Mouse (Mus musculus): ENCODE data around the gene Gsx1. TPM values are rescaled to one million over a fixed set of nuclear protein-coding genes. Genes with fewer than 3 reads are reported as not detected.

The Gsx1 gene
- 26.9 and 27.6 TPM in 2 replicates for polyA plus RNA-seq (2016; fragmentation: Nextera tagmentation; extraction: Ambion mirVana)

DNA sequence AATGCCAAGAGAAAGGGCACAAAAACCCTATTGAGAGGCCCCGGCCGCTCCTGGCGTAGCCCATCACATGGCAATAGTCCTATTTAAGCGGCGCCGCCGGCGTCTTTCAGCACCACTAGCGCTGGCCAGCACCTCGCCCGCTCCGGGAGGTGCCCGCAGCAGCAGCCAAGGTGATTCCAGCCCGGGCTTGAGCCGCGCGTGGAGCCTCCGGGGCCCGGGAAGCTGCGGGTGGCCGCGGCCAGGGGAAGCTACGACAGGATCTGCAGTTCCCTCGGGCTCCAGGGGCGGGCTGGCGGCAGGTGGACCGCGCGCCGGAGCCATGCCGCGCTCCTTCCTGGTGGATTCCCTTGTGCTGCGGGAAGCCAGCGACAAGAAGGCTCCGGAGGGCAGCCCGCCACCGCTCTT, at the start of gene Gsx1:
Gene Gsx1 (plus strand): TSS at position 126 of the 405 bp plus-strand sequence.
- Histone ChIP-seq H3K4me3 (peak within 1 kb of the TSS; percentile 51), H3K4me2 (replicated peaks) (peak within 1 kb of the TSS; percentile 77), H3K27ac (replicated peaks) (peak within 1 kb of the TSS; percentile 31; the same call in 1 of the 2 replicates), H3K9me3 (peaks cover 2% of the 10 kb centered on the region; the same call in 1 of the 2 replicates), H3K4me1 (peaks cover 35% of the 10 kb centered on the region), H3K27me3 (peaks cover 95% of the 10 kb centered on the region), H3K9ac (replicated peaks) (peak within 1 kb of the TSS; percentile 50), H3K36me3 (no peaks in the 10 kb centered on the region)
- under 1% methylated on average over 37 of the region's 37 CpGs for WGBS
- ATAC-seq (ENCODE audit: low FRiP score, low read depth) = peak; percentile 66

DNA sequence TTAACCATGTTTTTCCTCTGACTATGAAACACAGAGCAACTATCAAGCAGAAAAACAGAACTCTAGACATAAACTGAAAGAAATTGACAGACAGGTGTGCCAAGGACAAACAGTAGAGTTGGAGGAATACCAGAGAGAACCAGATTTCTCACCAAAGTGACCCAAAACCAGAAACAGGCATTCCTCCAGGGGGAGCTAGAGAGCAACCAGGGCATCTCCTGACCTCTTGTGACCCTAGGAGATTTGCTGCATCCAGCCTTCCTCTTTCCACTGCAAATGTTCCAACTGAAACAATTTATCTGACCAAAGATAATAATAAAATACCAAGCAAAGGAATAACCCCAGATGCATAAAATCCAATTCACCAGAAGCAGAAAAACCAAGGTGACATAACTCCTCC, 41.2 kb upstream of the Gsx1 start:
- H3K27me3 ChIP-seq = peaks cover 29% of the 10 kb centered on the region
- no peak overlapping the region for H3K4me2 ChIP-seq (replicated peaks)
- no peak overlapping the region for H3K27ac ChIP-seq (replicated peaks)
- no peak overlapping the region for H3K9ac ChIP-seq (replicated peaks)
- no peak for ATAC-seq (ENCODE audit: low FRiP score, low read depth)
- H3K4me3 ChIP-seq = no peak overlapping the region
- H3K4me1 ChIP-seq = no peaks in the 10 kb centered on the region
- H3K36me3 ChIP-seq = no peaks in the 10 kb centered on the region
- no peaks in the 10 kb centered on the region for H3K9me3 ChIP-seq

DNA sequence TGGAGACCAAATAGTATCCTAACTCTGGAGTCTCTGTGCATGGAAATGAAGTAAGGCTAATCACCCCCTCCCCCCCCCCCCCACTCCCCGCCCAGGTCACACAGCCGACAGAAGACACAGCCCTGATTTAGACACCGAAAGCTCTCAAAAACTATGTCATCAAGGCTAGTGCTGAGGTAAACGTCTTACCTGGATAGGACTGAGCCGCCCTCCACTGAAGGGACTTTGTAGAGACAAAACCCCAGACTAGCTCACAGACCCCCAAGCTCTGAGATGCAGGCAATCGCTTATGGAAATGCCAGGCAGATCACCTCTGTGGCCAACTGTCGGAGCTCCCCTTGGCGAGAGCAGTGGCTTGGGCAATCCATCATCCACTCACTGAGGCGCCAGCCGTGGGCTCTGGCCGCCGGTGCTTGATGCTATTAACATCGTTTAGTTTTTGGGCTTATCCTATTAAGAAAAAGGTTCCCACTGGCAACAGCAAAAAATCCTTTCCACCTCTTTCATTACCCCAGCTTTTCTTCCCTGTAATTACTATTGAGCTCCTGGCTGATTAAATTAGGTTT, 33.6 kb upstream of the Gsx1 start:
- H3K36me3 ChIP-seq = no peaks in the 10 kb centered on the region
- ATAC-seq (ENCODE audit: low FRiP score, low read depth) = no peak
- 5% methylated on average over 13 of the region's 13 CpGs for WGBS
- peaks cover 78% of the 10 kb centered on the region for H3K27me3 ChIP-seq
- H3K4me3 ChIP-seq = no peak overlapping the region
- H3K27ac ChIP-seq (replicated peaks) = peak overlapping the region; percentile 65
- peak overlapping the region; percentile 41 for H3K4me2 ChIP-seq (replicated peaks)
- no peak overlapping the region for H3K9ac ChIP-seq (replicated peaks)
- H3K9me3 ChIP-seq = no peaks in the 10 kb centered on the region
- peaks cover 27% of the 10 kb centered on the region for H3K4me1 ChIP-seq

DNA sequence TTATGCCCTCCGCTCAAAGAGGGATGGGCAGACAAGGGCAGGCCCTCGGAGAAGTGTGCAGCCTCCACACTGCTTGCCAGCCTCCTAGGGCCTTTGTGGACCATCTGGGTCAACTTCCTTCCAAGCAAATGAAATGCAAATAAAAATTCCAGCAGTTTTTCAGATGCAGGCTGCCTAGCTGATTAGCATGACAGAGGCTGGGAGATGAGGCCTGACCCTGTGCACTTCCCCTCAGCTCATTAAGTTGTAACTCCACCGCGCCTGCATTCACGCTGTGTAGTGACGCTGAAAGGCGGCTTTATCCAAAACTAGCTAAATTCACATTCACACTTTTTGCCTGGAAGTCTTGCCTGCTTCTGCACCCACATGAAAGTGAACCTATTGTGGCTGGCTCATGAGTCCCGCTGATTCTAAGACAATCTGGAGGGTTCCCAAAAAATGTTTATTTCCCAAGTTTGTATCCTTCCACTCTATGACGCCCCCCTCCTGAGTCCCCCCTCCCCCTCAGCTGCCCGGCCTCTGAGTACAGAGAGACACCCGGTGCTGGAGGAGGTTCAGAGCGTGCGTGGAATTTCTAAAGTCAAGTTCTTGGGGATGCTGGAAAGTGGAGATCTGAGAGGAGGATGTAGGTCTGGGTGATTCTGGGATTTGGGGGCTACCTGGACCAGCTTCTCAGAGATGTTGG, 32.9 kb upstream of the Gsx1 start:
- H3K4me3 ChIP-seq = no peak overlapping the region
- no peaks in the 10 kb centered on the region for H3K9me3 ChIP-seq
- H3K27ac ChIP-seq (replicated peaks) = peak overlapping the region; percentile 65; the same call in 1 of the 2 replicates
- H3K4me1 ChIP-seq = peaks cover 27% of the 10 kb centered on the region
- WGBS = under 1% methylated on average over 13 of the region's 13 CpGs
- ATAC-seq (ENCODE audit: low FRiP score, low read depth) = peak; percentile 95
- peaks cover 84% of the 10 kb centered on the region for H3K27me3 ChIP-seq
- no peak overlapping the region for H3K9ac ChIP-seq (replicated peaks)
- H3K36me3 ChIP-seq = no peaks in the 10 kb centered on the region
- H3K4me2 ChIP-seq (replicated peaks) = peak overlapping the region; percentile 41

DNA sequence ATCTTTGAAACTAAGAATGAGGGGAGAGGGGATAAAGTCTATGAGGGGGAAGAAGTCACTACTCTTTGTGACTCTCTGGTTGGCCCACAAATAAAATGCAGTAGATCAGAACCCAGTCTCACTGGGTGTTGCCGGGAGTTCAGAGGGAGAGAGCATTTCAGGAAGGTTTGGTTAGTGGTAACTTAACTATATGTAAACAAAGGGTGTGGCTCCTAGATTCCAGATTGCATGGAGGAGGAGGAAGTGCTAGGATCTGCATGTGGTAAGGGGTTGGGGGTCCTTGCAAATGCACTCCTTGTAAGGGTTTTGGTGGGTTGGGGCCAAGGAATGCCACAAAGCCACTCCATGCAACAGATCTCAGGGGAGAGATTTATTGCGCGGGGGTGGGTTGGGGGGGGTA, 32.1 kb upstream of the Gsx1 start:
- Histone ChIP-seq H3K27me3 (peaks cover 84% of the 10 kb centered on the region), H3K9me3 (no peaks in the 10 kb centered on the region), H3K4me3 (no peak overlapping the region), H3K9ac (replicated peaks) (no peak overlapping the region), H3K4me1 (peaks cover 27% of the 10 kb centered on the region), H3K36me3 (no peaks in the 10 kb centered on the region), H3K27ac (replicated peaks) (0 out of 2 replicates have a peak overlapping the region, but pooled peaks have one; percentile 30), H3K4me2 (replicated peaks) (no peak overlapping the region)
- ATAC-seq (ENCODE audit: low FRiP score, low read depth) = no peak
- WGBS = 42% methylated on average over 3 of the region's 3 CpGs

DNA sequence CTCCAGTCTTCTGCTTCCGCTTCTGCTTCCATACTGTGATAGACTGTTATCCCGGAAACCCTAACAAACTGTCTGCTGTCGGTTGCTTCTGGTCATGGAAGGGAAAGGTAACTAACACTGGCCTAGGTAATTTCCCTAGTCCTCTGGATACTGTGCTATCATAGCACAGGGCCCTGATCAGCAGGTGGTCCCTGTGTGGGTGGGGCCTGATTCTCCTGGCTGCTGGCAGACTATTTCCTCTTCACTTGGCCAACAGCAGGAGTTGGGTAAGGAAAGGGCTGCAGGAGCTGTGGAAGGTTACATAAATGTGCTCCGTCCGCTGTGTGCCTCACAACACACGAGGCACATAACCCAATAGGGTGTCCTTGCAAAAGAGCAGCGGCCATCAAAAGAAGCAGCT, 31.1 kb upstream of the Gsx1 start:
- WGBS = 75% methylated on average over 7 of the region's 7 CpGs
- Histone ChIP-seq H3K4me3 (no peak overlapping the region), H3K27ac (replicated peaks) (no peak overlapping the region), H3K4me2 (replicated peaks) (no peak overlapping the region), H3K27me3 (peaks cover 74% of the 10 kb centered on the region), H3K4me1 (peaks cover 27% of the 10 kb centered on the region), H3K9ac (replicated peaks) (no peak overlapping the region), H3K9me3 (no peaks in the 10 kb centered on the region), H3K36me3 (no peaks in the 10 kb centered on the region)
- no peak for ATAC-seq (ENCODE audit: low FRiP score, low read depth)

DNA sequence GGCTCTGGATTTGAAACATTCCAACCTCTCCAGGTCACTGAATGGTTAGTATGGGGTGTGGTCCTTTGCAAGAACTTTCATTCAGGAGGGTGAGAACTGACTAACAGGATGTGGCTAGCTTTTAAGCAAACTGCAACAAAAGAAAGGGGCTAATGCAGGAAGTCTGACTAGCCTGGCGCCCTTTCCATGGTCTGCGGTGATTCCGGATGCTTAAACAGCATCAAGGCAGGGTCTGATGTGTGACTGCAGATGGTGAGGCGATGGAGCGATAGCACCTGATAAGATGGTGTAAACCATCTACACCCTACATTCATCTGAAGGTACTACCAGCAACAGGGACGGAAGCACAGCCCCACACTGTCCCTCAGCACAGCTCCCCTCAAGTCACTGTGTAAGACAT, 29.2 kb upstream of the Gsx1 start:
- no peaks in the 10 kb centered on the region for H3K36me3 ChIP-seq
- H3K9me3 ChIP-seq = no peaks in the 10 kb centered on the region
- H3K9ac ChIP-seq (replicated peaks) = no peak overlapping the region
- ATAC-seq (ENCODE audit: low FRiP score, low read depth) = no peak
- no peak overlapping the region for H3K4me2 ChIP-seq (replicated peaks)
- H3K4me1 ChIP-seq = peaks cover 24% of the 10 kb centered on the region
- peaks cover 65% of the 10 kb centered on the region for H3K27me3 ChIP-seq
- H3K4me3 ChIP-seq = no peak overlapping the region
- WGBS = 92% methylated on average over 6 of the region's 6 CpGs
- H3K27ac ChIP-seq (replicated peaks) = no peak overlapping the region

DNA sequence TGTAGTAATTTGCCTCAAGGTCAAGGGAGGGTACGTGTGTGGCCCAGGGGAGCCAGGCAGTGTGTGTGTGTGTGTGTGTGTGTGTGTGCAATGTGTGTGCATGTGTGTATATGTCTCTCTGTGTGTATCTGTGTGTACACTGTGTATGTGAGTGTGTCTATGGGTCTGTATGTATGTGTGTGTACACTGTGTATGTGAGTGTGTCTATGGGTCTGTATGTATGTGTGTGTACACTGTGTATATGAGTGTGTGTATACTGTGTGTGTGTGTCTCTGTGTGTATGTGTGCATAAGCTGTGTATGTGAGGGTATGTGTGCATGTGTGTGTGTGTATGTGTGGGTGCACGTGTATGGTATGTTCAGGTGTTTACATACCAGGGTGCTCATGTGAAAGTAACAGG, 28.7 kb upstream of the Gsx1 start:
- Histone ChIP-seq H3K27ac (replicated peaks) (no peak overlapping the region), H3K27me3 (peaks cover 60% of the 10 kb centered on the region), H3K36me3 (no peaks in the 10 kb centered on the region), H3K9ac (replicated peaks) (no peak overlapping the region), H3K9me3 (no peaks in the 10 kb centered on the region), H3K4me2 (replicated peaks) (no peak overlapping the region), H3K4me3 (no peak overlapping the region), H3K4me1 (peaks cover 19% of the 10 kb centered on the region)
- ATAC-seq (ENCODE audit: low FRiP score, low read depth) = no peak
- 85% methylated on average over 2 of the region's 2 CpGs for WGBS

DNA sequence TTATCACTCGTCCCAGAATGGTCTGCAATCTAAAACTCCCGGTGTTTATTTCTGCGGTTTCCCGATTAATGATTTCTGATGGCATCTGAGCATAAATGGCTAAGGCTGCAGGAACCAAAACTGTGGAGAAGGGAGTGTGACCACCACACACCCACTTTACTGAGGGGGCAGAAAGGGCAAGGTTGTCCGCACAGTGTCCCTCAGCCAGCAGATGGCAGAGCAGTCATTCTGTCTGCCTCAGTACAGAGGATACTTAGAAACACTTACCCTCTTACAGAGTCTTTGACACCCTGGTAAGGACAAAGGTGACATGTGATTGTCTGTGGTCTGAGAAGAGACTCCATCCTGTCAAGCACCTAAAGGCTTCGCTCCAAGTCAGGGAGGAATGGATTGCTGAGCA, 23.4 kb upstream of the Gsx1 start:
- no peaks in the 10 kb centered on the region for H3K36me3 ChIP-seq
- H3K4me2 ChIP-seq (replicated peaks) = no peak overlapping the region
- H3K9me3 ChIP-seq = no peaks in the 10 kb centered on the region
- WGBS = 88% methylated on average over 6 of the region's 6 CpGs
- no peak overlapping the region for H3K9ac ChIP-seq (replicated peaks)
- peaks cover 44% of the 10 kb centered on the region for H3K27me3 ChIP-seq
- ATAC-seq (ENCODE audit: low FRiP score, low read depth) = no peak
- H3K4me3 ChIP-seq = no peak overlapping the region
- no peaks in the 10 kb centered on the region for H3K4me1 ChIP-seq
- no peak overlapping the region for H3K27ac ChIP-seq (replicated peaks)

DNA sequence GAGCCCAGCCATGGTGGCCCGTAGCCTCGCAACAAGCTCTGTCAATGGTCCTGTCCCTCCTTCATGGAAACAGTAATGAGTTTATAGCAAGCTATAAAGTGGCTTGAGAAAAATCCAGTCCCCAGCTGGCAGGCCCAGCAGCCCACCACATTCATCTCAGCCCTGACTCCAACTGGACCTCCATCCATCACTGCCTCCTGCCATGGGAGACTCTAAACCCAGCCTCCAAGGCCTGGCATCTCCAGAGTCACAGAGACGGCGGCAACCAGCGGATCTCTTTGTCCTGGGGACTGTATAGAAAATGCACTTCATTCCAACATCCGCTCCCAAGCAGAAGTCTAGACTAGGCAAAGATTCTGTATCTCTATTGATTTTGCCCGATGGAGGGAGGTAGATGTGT, 18.4 kb upstream of the Gsx1 start:
- no peak overlapping the region for H3K9ac ChIP-seq (replicated peaks)
- no peaks in the 10 kb centered on the region for H3K4me1 ChIP-seq
- 91% methylated on average over 7 of the region's 7 CpGs for WGBS
- H3K27ac ChIP-seq (replicated peaks) = no peak overlapping the region
- H3K27me3 ChIP-seq = peaks cover 25% of the 10 kb centered on the region
- no peaks in the 10 kb centered on the region for H3K36me3 ChIP-seq
- no peaks in the 10 kb centered on the region for H3K9me3 ChIP-seq
- no peak for ATAC-seq (ENCODE audit: low FRiP score, low read depth)
- H3K4me3 ChIP-seq = no peak overlapping the region
- no peak overlapping the region for H3K4me2 ChIP-seq (replicated peaks)

DNA sequence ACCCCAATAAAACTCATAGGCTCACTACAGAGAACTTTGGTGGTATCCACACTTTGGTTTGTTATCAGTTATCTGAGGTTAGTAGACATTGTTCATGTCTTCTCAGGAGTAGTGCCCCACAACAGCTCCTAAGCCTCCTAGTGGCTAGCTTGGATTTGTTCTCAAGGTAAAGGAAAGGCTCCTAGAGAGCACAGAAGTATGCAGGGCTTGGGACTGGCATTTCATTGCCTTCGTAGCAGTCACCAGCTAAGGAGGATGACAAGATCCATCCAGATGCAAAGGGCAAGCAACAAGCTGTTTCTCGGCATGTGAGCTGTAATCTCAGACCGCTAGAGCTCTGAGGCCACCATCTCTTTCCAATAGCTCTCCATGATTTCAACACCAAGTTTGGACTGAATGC, 14.4 kb upstream of the Gsx1 start:
- ATAC-seq (ENCODE audit: low FRiP score, low read depth) = no peak
- H3K36me3 ChIP-seq = no peaks in the 10 kb centered on the region
- 92% methylated on average over 3 of the region's 3 CpGs for WGBS
- H3K9me3 ChIP-seq = no peaks in the 10 kb centered on the region
- no peak overlapping the region for H3K27ac ChIP-seq (replicated peaks)
- no peak overlapping the region for H3K4me3 ChIP-seq
- H3K4me2 ChIP-seq (replicated peaks) = no peak overlapping the region
- peaks cover 9% of the 10 kb centered on the region for H3K27me3 ChIP-seq
- H3K9ac ChIP-seq (replicated peaks) = no peak overlapping the region
- no peaks in the 10 kb centered on the region for H3K4me1 ChIP-seq

DNA sequence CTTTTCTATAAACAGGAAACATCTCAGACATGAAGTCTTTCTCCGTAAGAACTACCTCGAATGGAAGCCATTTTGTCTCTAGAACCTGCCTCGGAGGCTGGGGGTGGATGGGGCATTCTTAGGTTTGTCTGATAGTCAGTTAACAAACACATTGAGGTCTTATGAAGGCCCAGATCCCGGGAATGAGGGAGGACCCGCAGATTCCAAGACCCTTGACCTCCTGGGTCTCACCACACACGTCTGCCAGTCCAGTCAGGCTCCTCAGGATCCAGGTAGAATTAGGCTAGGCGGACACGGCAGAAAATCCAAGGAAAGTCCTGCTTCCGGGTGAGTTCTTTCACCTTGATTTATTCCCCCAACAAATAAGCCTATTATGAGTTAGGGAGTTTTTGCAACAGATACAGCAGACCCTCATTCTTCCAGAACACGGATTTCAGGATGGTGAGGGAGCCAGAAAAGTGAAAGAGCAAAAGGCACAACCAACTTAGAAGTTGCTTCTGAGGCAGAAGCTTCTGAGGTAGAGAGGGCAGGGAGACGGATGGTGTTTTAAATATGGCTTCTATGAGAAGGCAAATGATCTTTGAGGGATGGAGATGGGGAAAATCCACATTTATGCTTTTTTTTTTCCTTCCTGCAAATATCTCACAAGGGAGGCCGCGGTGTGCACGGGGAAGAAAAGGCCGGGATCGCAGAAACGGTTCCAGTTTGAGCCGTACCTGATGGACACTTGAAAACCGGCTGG, 3.2 kb upstream of the Gsx1 start:
- Histone ChIP-seq H3K4me3 (peak overlapping the region; percentile 51), H3K27ac (replicated peaks) (no peak overlapping the region), H3K9me3 (peaks cover 9% of the 10 kb centered on the region; the same call in 1 of the 2 replicates), H3K36me3 (no peaks in the 10 kb centered on the region), H3K4me2 (replicated peaks) (peak overlapping the region; percentile 77), H3K9ac (replicated peaks) (no peak overlapping the region), H3K27me3 (peaks cover 87% of the 10 kb centered on the region), H3K4me1 (peaks cover 35% of the 10 kb centered on the region)
- no peak for ATAC-seq (ENCODE audit: low FRiP score, low read depth)
- WGBS = 10% methylated on average over 18 of the region's 19 CpGs
